Mouse (Mus musculus) neural tube, embryonic 13.5 days (tissue): ENCODE data around the gene Ube2q2. TPM values are rescaled to one million over a fixed set of nuclear protein-coding genes. Genes with fewer than 3 reads are reported as not detected.
"Not testable (repeated sequence)": the region's sequence is repeated elsewhere in the genome, so short reads cannot be mapped to it uniquely, and the experiment has no call there.

Source experiments
- ATAC-seq: fragments of 200-750 bp; cut with Nextera tagmentation; 2 replicates; pipeline ENCODE4 v1.8.0; 2017; ENCODE audit warnings: low read depth, mild to moderate bottlenecking, moderate TSS enrichment, moderate library complexity
- H3K27ac ChIP-seq: fragments of 300-500 bp; sonication (generic); replicated peaks from 2 replicates; pipeline ENCODE4 v1.5.1; 2015; ENCODE audit warnings: moderate library complexity, mild to moderate bottlenecking, inconsistent platforms
- H3K27me3 ChIP-seq: fragments of 300-500 bp; sonication (generic); 2 replicates; pipeline ENCODE4 v1.6.1; 2015; ENCODE audit warnings: mild to moderate bottlenecking, inconsistent platforms
- H3K36me3 ChIP-seq: fragments of 300-500 bp; sonication (generic); 2 replicates; pipeline ENCODE4 v1.6.1; 2015; ENCODE audit warnings: mild to moderate bottlenecking, inconsistent platforms
- H3K4me1 ChIP-seq: fragments of 300-500 bp; sonication (generic); replicated peaks from 2 replicates; pipeline ENCODE4 v1.6.1; 2015; ENCODE audit warnings: inconsistent platforms
- H3K4me2 ChIP-seq: fragments of 300-500 bp; sonication (generic); 2 replicates; pipeline ENCODE4 v1.6.1; 2015; ENCODE audit warnings: inconsistent platforms, mild to moderate bottlenecking, moderate library complexity
- H3K4me3 ChIP-seq: fragments of 300-500 bp; sonication (generic); 2 replicates; pipeline ENCODE4 v1.5.1; 2015; ENCODE audit warnings: mild to moderate bottlenecking, inconsistent platforms
- H3K9ac ChIP-seq: fragments of 300-500 bp; sonication (generic); 2 replicates; pipeline ENCODE4 v1.6.1; 2015; ENCODE audit warnings: moderate library complexity, mild to moderate bottlenecking, inconsistent platforms
- H3K9me3 ChIP-seq: fragments of 300-500 bp; sonication (generic); 2 replicates; pipeline ENCODE4 v1.6.1; 2016; ENCODE audit warnings: inconsistent platforms
- WGBS: fragments of 180-500 bp; shearing (Covaris S2); methylation state at CpG from one replicate; pipeline ENCODE4 v1.1.7; 2015; 5-methylcytosine and 5-hydroxymethylcytosine counted together
- polyA plus RNA-seq: library from polyadenylated mRNA; unstranded; fragments of >200 nt; fragmentation: Nextera tagmentation; extraction: Ambion mirVana; gene quantifications from 2 replicates; pipeline ENCODE4 v1.2.1, GENCODE M21; 2015

Ube2q2 gene
- polyA plus RNA-seq, 1 experiment from 2014 or later: 48.0 TPM

GRCm38 (mm10) chr9:55246918-55247317 is 98.3 kb downstream of the Ube2q2 start:
- Histone ChIP-seq H3K36me3 (no peaks in the 10 kb centered on the region), H3K4me3 (no peak overlapping the region), H3K9ac (no peak overlapping the region), H3K4me2 (no peak overlapping the region), H3K9me3 (no peaks in the 10 kb centered on the region), H3K27ac (no peak overlapping the region), H3K27me3 (0 out of 2 replicates have a peak, but pooled peaks cover 2% of the 10 kb centered on the region), H3K4me1 (no peaks in the 10 kb centered on the region)
- ATAC-seq: no peak
- 93% methylated on average over 4 of the region's 4 CpGs for WGBS

GRCm38 (mm10) chr9:55248465-55248864 is 99.8 kb downstream of the Ube2q2 start:
- H3K9me3 ChIP-seq: no peaks in the 10 kb centered on the region
- no peak overlapping the region for H3K9ac ChIP-seq
- no peaks in the 10 kb centered on the region for H3K36me3 ChIP-seq
- ATAC-seq: no peak
- no peaks in the 10 kb centered on the region for H3K27me3 ChIP-seq
- H3K4me1 ChIP-seq: no peaks in the 10 kb centered on the region
- H3K27ac ChIP-seq: no peak overlapping the region
- no peak overlapping the region for H3K4me2 ChIP-seq
- 91% methylated on average over 4 of the region's 4 CpGs for WGBS
- H3K4me3 ChIP-seq: no peak overlapping the region

- H3K27me3 ChIP-seq: no peaks in the 10 kb centered on the region
- ATAC-seq: no peak
- no peak overlapping the region for H3K9ac ChIP-seq
- no peaks in the 10 kb centered on the region for H3K36me3 ChIP-seq
- no peaks in the 10 kb centered on the region for H3K4me1 ChIP-seq
- H3K9me3 ChIP-seq: no peaks in the 10 kb centered on the region
- H3K4me3 ChIP-seq: no peak overlapping the region
- H3K27ac ChIP-seq: no peak overlapping the region
- H3K4me2 ChIP-seq: no peak overlapping the region
- 63% methylated on average over 6 of the region's 6 CpGs for WGBS
Observed at GRCm38 (mm10) chr9:55250595-55251247, 102.1 kb downstream of the Ube2q2 start.

- H3K27me3 ChIP-seq, H3K4me3 ChIP-seq, H3K4me1 ChIP-seq, H3K36me3 ChIP-seq, H3K27ac ChIP-seq, H3K4me2 ChIP-seq, H3K9ac ChIP-seq, ATAC-seq, H3K9me3 ChIP-seq: not testable (repeated sequence)
- 58% methylated on average over 2 of the region's 2 CpGs for WGBS
Observed at GRCm38 (mm10) chr9:55252097-55252496, 103.4 kb downstream of the Ube2q2 start.

DNA sequence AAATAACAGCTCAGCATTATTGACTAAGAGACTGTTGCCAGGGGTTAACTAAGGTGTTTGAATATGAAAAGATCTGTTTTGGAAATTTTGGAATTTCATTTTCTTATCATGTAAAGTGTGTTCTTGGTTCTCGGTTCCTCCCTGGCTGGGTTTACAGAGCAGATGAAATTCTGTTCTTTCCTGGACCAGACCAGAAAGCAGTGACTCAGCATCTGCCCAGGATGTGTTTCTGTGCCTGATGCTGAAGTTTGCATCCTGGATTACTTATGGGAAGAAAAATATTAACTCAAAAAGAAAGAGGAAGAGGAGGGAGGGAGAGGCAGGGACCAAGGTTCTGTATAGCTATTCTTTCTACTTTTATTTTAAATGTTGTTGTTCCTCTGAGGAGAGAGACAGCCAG is 105.2 kb downstream of the Ube2q2 start:
- no peak overlapping the region for H3K9ac ChIP-seq
- no peak overlapping the region for H3K27ac ChIP-seq
- no peak for ATAC-seq
- H3K4me1 ChIP-seq: no peaks in the 10 kb centered on the region
- H3K36me3 ChIP-seq: no peaks in the 10 kb centered on the region
- WGBS: 73% methylated on average over 1 of the region's 1 CpGs
- no peak overlapping the region for H3K4me3 ChIP-seq
- no peaks in the 10 kb centered on the region for H3K27me3 ChIP-seq
- no peaks in the 10 kb centered on the region for H3K9me3 ChIP-seq
- no peak overlapping the region for H3K4me2 ChIP-seq

GRCm38 (mm10) chr9:55255056-55255455 is 106.4 kb downstream of the Ube2q2 start:
- no peaks in the 10 kb centered on the region for H3K4me1 ChIP-seq
- H3K27ac ChIP-seq: no peak overlapping the region
- H3K9me3 ChIP-seq: no peaks in the 10 kb centered on the region
- no peak overlapping the region for H3K9ac ChIP-seq
- H3K36me3 ChIP-seq: no peaks in the 10 kb centered on the region
- 91% methylated on average over 5 of the region's 5 CpGs for WGBS
- H3K4me3 ChIP-seq: no peak overlapping the region
- H3K27me3 ChIP-seq: no peaks in the 10 kb centered on the region
- no peak overlapping the region for H3K4me2 ChIP-seq
- ATAC-seq: no peak

GRCm38 (mm10) chr9:55255604-55256003 is 107.0 kb downstream of the Ube2q2 start:
- no peak overlapping the region for H3K4me2 ChIP-seq
- no peak overlapping the region for H3K9ac ChIP-seq
- WGBS: 74% methylated on average over 4 of the region's 4 CpGs
- no peak for ATAC-seq
- no peaks in the 10 kb centered on the region for H3K27me3 ChIP-seq
- no peaks in the 10 kb centered on the region for H3K36me3 ChIP-seq
- no peak overlapping the region for H3K4me3 ChIP-seq
- no peaks in the 10 kb centered on the region for H3K4me1 ChIP-seq
- H3K27ac ChIP-seq: no peak overlapping the region
- no peaks in the 10 kb centered on the region for H3K9me3 ChIP-seq

DNA sequence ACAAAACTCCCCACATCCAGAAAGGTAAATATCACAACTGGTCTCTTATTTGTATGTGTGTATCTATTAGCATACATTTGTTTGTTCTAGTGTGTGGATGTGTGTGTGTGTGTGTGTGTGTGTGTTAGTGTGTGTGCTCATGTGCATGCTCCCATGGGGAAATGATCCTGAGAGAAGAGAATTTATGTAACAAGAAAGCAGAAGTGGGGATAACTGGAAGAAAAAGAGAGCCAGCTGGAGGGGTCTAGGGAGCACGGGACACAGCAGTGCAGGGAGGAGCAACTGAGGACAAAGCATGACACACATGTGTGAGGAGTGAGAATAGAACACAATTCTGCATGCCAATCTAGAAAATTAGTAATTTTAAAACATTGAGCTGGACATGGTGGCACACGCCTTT is 108.5 kb downstream of the Ube2q2 start:
- no peak overlapping the region for H3K4me3 ChIP-seq
- no peaks in the 10 kb centered on the region for H3K36me3 ChIP-seq
- H3K9me3 ChIP-seq: no peaks in the 10 kb centered on the region
- WGBS: 90% methylated on average over 2 of the region's 2 CpGs
- no peak overlapping the region for H3K27ac ChIP-seq
- no peak overlapping the region for H3K9ac ChIP-seq
- H3K27me3 ChIP-seq: no peaks in the 10 kb centered on the region
- no peak for ATAC-seq
- H3K4me2 ChIP-seq: no peak overlapping the region
- no peaks in the 10 kb centered on the region for H3K4me1 ChIP-seq

Other genes starting within 250 kb of the Ube2q2 start
- 2.7 and 3.3 TPM in 2 replicates for gene Hykk, start 231.6 kb upstream of the Ube2q2 start, polyA plus RNA-seq
- 316 and 329 TPM in 2 replicates for gene Psma4, start 198.1 kb upstream of the Ube2q2 start, polyA plus RNA-seq
- 0.35 and 1.4 TPM in 2 replicates for gene AY074887, start 197.9 kb upstream of the Ube2q2 start, polyA plus RNA-seq
- gene Chrna5, start 168.0 kb upstream of the Ube2q2 start, polyA plus RNA-seq: 5.2 and 5.8 TPM in 2 replicates
- gene Chrna3, start 122.3 kb upstream of the Ube2q2 start, polyA plus RNA-seq: 25.5 and 27.1 TPM in 2 replicates
- 1.6 and 1.8 TPM in 2 replicates for gene Chrnb4, start 100.1 kb upstream of the Ube2q2 start, polyA plus RNA-seq
- gene Fbxo22, start 60.1 kb downstream of the Ube2q2 start, polyA plus RNA-seq: 79.9 and 80.1 TPM in 2 replicates
- gene Nrg4, start 178.0 kb downstream of the Ube2q2 start, polyA plus RNA-seq: 1.1 and 2.1 TPM in 2 replicates
- 2.2 and 4.2 TPM in 2 replicates for gene Tmem266, start 178.1 kb downstream of the Ube2q2 start, polyA plus RNA-seq